Mouse (Mus musculus): ENCODE results near the gene Gucy2e.

Gene Gucy2e

DNA sequence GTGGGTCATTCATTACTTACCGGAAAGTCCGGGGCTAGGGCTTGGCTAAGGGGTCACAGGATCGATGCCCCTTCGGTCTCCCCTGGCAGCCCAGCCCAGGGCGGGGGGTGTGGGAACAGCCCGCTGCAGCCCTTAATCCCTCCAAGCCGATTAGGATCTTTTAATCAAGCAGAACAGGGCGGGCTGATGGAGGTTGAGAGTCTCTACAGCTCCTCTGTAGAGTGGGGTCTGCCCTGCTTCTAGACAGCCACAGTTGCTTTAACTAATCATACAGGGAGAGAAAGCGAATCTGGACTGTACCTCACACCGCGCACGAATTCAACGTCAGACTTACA, at the start of gene Gucy2e:
TSS of gene Gucy2e (minus strand) at position 111 of the 335 bp plus-strand sequence.
- DNase-seq (ENCODE audit: low spot score) = peak; percentile 20

DNA sequence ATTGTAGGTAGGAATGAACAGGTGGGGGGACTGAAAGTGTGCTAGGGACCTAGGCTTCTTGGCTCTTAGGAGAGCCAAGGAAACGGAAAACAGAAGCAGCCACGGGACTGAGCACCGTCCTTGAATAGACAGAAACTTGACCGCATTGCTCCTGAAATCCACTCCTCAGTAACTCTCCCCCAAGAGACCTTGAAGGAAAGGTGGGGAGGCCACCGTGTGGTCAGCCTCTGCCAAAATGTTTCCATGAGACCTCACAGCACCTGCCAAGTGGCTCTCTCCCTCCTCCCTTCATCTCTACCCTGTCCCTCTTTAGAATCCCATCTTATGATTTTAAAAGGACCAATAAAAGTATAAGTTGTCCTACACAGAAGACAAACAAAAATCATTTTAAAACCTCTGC, 40.4 kb upstream of the Gucy2e start:
- no peak for DNase-seq (ENCODE audit: low spot score)

- no peak for DNase-seq (ENCODE audit: low spot score)
These were observed 39.2 kb upstream of the Gucy2e start for GRCm38 (mm10) chr11:69276081-69276480.

DNA sequence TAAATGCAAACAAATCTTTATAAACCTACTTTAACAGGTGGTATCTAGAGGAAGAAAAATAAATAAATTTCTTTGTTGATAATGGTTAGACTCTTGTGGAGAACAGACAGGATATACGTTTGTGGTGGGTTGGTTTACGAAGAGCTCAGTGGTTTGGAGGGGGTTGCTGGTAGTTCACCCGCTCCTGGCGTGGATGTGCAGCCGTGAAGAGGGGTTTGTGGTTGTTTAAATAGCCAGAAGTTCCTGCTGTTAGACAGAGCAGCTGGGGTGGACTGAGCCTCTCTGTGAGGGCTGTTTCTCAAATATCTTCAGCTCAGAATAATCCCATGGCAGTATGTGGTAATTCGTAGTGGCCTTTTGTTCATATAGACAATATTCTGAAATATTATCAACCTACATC, 38.8 kb upstream of the Gucy2e start:
- DNase-seq (ENCODE audit: low spot score) = no peak

DNA sequence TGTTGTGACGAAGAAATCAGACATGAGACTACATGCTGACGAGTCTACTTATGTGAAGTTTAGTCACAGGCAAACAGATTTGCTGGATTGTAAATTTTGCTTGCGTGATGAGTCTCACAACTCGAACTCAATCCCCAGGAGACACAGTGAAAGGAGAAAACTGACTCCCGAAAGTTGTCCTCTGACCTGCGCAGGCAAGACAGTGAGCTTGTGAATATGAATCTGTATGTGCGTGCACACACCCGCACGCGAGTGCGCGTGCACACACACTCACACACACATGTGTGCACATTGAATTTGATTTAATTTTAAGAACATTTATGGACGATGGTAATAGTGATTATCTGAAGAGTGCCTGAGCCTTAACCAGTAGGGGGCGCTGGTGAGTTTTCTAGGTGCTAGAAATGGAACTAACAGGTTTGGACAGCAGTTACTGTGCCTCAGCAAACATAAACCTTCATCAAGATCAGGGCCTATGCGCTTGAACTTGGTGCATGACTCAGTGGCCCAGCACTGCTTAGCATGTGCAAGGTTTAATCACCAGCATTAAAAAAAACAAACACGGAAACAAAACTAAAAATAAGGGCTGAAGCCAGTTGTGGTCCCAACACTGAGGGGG, 35.4 kb upstream of the Gucy2e start:
- peak; percentile 70 for DNase-seq (ENCODE audit: low spot score)

DNA sequence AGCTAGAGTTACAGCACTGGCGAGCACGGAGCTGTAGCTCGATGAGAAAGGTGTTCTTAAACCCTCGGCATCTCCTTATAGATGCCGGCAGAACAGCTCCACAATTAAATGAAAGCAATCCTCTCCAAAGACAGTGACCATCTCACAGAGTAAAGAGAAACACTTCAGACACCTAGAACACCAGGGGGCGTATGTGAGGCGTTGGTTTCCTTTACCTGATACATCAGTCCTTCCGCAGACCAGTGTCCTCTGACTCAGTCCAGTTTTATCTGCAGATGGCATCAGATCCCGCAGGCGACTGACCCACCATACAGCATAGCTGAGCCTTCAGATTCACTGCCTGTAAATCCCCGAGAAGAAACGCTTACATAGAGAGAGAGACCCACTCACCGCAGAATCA, 32.7 kb upstream of the Gucy2e start:
- peak; percentile 83 for DNase-seq (ENCODE audit: low spot score)

DNA sequence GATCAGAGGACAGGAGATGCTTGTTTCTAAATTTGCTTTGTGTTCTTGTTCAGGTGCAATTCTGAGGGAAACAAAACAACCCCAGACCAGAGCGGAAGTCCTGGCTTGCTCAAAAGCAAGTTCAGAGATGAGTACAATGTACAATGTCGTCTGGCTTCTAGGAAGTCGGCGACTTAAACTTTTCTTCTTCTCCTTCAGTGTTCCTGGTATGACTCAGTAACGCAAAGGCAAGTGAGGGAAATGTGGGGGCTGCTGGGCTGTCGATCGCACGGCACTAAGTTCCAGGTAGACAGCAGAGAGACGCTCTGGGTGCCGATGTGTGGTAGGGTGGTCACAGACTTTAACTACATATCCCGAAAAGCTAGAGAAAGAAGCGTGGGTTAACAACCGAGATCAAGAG, 31.3 kb upstream of the Gucy2e start:
- DNase-seq (ENCODE audit: low spot score) = no peak

- peak; percentile 66 for DNase-seq (ENCODE audit: low spot score)
These were observed 30.5 kb upstream of the Gucy2e start for GRCm38 (mm10) chr11:69267341-69267740.

DNA sequence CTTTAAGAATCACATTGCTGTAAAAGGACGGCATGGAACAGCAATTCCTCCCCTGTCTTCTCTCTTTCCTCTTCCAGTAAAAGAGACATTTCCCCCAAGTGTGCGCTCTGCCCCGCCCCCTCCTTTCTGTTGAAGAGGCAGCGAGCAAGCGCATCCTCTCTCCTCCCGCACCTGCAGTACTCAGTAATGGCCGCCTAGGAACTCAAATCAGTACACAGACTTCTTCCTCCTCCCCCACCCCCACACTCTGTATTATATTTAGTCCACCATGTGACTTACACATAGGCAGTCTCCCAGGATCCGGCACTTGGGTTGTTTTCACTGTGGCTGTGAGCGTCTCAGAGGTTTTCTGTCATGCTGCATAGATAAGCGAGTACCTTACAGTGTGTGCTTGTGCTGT, 29.4 kb upstream of the Gucy2e start:
- no peak for DNase-seq (ENCODE audit: low spot score)

DNA sequence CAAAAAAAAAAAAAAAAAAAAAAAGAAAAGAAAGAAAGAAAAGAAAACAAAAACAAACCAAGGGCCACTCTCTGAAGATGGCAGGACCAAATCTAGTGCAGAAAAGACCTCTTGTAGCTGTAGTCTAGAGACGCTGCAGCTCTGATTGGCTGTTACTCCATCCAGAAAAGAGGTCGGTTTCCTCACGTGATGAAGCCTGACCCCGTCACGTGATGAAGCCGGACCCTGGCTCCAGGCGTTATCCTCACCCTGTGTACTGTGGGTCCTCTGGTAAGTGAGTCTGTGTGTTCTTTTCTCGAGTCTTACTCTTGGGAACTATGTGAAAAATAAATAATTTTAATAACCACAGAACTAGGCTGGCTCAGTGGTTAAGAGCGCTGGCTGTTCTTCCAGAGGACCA, 28.6 kb upstream of the Gucy2e start:
- DNase-seq (ENCODE audit: low spot score) = no peak

DNA sequence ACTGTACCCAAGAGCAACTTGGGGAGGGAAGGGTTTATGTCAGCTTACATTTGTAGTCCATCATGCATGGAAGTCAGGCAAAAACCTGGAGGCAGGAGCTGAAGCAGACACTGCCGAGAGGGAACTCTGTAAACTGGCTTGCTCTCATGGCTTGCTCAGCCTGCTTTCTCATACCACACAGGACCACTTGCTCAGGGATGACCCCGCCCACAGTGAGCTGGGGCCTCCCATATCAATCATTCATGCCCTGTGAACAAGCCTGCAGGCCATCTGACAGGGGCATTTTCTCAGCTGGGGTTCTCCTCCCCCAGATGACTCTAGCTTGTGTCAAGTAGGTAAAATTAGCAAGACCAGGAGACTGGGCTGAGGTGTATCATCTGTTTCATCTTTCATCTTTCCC, 27.4 kb upstream of the Gucy2e start:
- DNase-seq (ENCODE audit: low spot score) = peak; percentile 16

GRCm38 (mm10) chr11:69260111-69260510, 23.3 kb upstream of the Gucy2e start:
- DNase-seq (ENCODE audit: low spot score) = no peak

DNA sequence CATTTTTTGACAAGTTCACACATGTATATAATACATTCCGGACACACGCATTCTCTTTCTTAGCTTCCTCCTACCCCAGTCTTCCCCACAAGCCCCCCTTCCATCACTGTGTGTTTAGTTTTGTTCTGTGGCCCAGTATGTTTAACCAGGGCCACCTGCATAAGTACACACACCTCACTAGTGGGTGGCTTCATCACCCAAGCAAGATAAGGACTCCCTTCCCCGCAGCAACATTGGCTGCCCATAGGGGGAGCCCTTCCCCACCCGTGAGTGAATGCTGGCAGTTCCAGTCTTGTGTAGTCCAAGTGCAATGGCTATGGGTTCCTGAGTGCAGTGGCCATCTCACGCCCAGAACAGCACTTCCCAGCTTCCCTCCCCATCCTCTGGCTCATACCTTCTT, 21.5 kb upstream of the Gucy2e start:
- peak; percentile 57 for DNase-seq (ENCODE audit: low spot score)

DNA sequence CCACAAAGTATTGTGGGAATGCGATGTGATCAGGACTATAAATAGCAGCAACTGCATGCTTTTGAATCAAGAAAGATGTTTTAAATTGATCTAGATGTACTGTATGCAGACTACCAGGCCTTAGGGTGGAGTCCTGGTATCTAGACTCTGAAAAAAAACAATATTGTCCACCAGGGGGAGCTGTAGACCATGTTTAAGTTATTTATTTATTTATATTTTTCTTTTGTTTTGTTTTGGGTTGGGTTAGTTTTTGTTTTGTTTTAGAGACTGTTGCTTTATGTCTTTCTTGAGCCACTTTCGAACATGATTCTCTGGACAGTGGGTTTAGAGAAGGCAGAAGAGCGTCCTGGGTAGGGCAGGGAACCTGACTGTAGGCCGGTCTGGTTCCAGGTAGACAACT, 21.0 kb upstream of the Gucy2e start:
- DNase-seq (ENCODE audit: low spot score) = peak; percentile 41

- DNase-seq (ENCODE audit: low spot score) = no peak
These were observed 20.2 kb upstream of the Gucy2e start for GRCm38 (mm10) chr11:69257072-69257471.

DNA sequence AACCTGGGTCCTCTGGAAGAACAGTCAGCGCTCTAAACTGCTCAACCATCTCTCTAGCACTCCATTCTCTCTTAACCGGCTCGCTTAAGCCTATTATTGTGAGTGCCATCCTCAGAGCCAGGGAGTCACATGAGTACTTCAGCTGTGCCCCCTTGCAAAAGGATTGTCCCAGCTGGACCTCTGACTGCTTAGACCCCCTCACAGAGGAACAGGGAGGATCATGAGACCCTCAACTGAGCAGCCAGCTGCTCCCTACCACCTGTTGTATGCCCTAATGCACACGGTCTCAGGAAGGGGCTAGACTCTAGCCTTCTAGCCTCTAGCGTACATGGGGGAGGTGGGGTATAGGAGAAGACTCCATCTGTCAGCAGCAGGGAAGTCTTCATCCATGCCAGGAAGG, 18.0 kb upstream of the Gucy2e start:
- DNase-seq (ENCODE audit: low spot score) = no peak

- no peak for DNase-seq (ENCODE audit: low spot score)
These were observed 16.3 kb upstream of the Gucy2e start for GRCm38 (mm10) chr11:69253131-69253530.

DNA sequence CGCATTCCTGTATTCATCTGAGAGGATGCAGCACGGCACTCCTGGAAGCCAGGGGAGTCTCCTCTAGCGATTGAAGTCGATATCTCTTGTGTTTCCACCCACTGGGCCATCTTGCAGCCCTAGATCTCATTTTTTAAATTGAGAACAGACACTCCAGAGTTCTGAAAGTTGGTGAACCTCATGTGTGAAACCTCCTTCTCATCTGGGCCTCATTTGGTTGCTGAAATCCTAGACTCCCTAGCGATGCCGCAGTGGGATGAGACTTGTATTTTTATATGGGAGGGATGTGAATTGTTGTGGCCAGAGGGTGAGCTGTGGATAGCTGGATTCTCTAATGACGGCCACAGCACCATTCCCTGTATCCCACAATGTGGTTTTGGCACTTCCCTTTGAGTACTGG, 15.1 kb upstream of the Gucy2e start:
- DNase-seq (ENCODE audit: low spot score) = no peak

DNA sequence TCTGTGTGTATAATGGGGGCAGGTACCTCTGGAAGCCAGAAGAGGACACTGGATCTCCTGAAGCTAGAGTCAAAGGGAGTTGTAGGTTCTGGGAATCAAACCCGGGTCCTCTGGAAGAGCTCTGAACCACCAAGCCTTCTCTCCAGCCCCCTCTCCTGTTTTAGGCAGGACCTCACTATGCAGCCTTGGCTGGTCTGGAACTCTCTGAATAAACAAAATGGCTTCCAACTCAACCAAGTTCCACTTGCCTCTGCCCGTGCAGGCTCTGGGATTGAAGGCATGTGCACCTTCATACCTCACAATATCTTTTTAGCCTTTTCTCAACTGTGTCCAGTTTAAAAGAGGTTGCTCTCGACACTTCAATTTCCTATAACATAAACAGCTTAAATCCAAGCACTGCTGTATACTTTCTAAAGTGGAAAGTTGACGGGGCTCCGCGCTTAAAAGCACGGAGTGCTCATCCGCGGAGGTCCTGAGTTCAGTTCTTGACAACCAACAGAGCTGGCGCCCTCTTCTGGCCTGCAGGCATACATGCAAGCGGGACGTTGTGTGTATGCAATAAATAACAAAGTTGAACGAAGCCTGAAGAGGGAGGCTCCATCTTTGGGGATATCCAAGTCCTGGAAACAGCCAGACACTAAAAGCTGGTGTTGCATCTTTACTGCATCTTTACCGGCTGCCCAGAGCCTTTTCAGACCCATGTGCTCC, 14.5 kb upstream of the Gucy2e start:
- DNase-seq (ENCODE audit: low spot score) = peak; percentile 47

- no peak for DNase-seq (ENCODE audit: low spot score)
These were observed 13.3 kb upstream of the Gucy2e start for GRCm38 (mm10) chr11:69250106-69250505.

DNA sequence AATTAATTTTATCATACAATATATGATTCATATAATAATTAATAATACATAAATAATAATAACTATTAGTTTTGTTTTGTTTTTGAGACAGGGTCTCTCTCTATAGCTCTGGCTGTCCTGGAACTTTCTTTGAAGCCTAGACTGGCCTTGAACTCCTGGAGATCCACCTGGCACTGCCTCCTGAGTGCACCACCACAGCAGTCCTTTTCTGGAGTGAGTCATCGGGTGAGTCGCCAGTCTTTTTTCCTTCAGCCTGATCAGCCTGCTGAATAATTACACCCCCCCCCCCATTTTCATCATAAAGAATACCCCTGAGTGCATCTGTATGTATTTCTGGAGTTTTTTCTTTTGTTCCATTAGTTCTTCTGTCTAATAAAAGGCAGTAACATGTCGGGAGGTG, 12.3 kb upstream of the Gucy2e start:
- no peak for DNase-seq (ENCODE audit: low spot score)

- no peak for DNase-seq (ENCODE audit: low spot score)
These were observed 8.8 kb upstream of the Gucy2e start for GRCm38 (mm10) chr11:69245643-69246042.

DNA sequence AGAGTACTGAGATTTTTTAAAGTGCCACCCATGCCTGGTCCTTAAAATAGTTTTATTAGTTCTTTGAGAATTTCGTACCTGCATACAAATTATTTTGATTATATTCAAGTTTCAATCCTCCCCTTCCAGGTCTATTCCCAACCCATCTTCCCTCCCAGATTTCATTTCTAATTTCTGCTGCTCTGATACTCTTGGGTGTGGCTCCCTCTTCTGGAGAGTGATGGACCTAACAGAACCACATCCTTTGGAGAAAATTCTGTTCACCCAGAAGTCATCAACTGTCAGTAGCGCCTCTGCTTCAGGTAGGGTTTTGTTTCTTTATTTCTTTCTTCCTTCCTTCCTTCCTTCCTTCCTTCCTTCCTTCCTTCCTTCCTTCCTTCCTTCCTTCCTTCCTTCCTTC, 8.1 kb upstream of the Gucy2e start:
- DNase-seq (ENCODE audit: low spot score) = peak; percentile 71

Data from embryo, embryonic 10 days (tissue).